Mouse (Mus musculus): ENCODE measurements around the gene Prdx2. TPM values are rescaled to one million over a fixed set of nuclear protein-coding genes. Genes with fewer than 3 reads are reported as not detected.

The Prdx2 gene
- polyA plus RNA-seq (2012; ENCODE audit: low replicate concordance), result 98.3 and 368 TPM in 2 replicates

DNA sequence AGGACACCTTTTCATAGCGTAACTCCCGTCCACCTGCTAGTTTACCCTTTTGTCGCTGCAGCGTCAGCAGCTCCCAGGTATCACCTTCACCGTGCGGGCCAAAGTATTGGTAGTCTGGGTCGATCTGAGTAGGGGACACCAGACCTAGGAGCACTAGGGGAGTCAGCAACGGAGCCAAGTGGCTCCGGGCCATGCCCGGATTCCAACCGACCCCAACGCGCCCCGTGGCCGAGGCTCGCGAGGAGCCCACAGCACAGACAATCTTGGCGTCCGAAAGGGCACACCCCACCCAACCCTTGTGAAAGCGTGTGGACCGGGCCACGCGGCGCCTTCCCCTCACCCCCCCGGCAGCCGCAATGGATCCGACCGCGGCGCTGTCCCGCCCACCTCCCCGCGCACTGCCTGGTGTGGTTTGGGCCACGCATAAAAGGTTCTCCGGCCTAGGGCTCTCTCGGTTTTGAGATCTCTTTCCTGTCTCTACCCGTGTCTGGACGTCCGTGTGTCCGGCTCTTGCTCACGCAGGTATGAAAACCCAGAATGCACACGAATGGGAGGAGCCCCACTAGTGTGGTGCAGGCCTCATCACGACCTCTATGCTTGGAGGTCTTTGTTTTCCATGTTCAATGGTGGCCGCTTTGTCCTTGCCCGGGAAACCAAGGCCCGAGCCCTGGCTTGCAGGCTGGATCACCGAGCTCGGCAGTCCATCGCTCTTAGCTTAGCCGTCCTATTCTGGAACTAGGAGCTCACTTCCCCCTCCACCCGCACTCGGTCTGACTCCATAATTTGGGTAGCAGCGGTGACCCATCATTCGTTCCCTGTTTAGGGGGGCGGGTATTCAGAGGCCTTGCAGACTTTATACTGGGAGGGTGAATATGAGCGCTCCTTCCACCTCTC is at the start of gene Prdx2, which contains the start of the genes Gm49661 and Rnaseh2a:
TSS of gene Prdx2 (plus strand) at position 347 of the 894 bp plus-strand sequence.
TSS of gene Gm49661 (minus strand) at position 193 of the 894 bp plus-strand sequence.
TSS of gene Rnaseh2a (minus strand) at position 527 of the 894 bp plus-strand sequence.

GRCm38 (mm10) chr8:84936962-84937546 is 32.3 kb upstream of the Prdx2 start, which contains the start of gene Mast1:
Gene Mast1 (minus strand): TSS chr8:84937359.

GRCm38 (mm10) chr8:84946528-84947240 is 22.7 kb upstream of the Prdx2 start, which contains the start of gene Rtbdn:
Gene Rtbdn (plus strand): TSS chr8:84946991.

GRCm38 (mm10) chr8:84978248-84978940 is 9.0 kb downstream of the Prdx2 start, which contains the start of gene Junb:
Gene Junb (minus strand): TSS chr8:84978718.

DNA sequence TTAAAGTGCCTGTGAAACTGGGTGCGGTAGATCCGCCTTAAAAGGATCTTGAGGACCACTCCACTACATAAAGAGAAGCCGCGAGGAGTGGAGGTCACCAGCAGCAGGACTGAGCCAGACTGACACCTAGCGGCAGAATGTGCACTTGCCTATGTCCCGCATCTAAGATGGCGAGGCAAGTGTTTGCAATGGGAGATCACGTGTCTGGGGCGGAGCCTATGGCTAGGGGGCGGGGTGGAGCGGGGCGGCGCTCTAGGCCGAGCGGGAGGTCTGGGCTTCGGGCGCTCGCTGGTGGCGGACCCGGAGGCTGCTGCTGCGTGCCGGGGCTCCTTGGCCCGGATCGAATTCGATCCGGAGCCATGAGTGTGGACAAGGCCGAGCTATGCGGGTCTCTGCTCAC is 21.0 kb downstream of the Prdx2 start, which contains the start of gene Hook2:
TSS of gene Hook2 (plus strand) at position 255 of the 400 bp plus-strand sequence.

GRCm38 (mm10) chr8:85014431-85014830 is 45.0 kb downstream of the Prdx2 start, which contains the start of gene Best2:
Gene Best2 (minus strand): TSS chr8:85014531.

Other genes with a start within 250 kb of the Prdx2 start
- 27.2 and 30.1 TPM in 2 replicates for gene G430095P16Rik, start 246.6 kb upstream of the Prdx2 start, polyA plus RNA-seq (2012; ENCODE audit: low replicate concordance)
- 88.8 and 111 TPM in 2 replicates for gene Nfix, start 169.2 kb upstream of the Prdx2 start, polyA plus RNA-seq (2012; ENCODE audit: low replicate concordance)
- gene Dand5, start 146.8 kb upstream of the Prdx2 start, polyA plus RNA-seq (2012; ENCODE audit: low replicate concordance), result 1.6 and 2.0 TPM in 2 replicates
- gene Gadd45gip1, start 138.1 kb upstream of the Prdx2 start, polyA plus RNA-seq (2012; ENCODE audit: low replicate concordance), result 50.6 and 92.7 TPM in 2 replicates
- 1,135 and 1,429 TPM in 2 replicates for gene Rad23a, start 128.9 kb upstream of the Prdx2 start, polyA plus RNA-seq (2012; ENCODE audit: low replicate concordance)
- gene Calr, start 122.7 kb upstream of the Prdx2 start, polyA plus RNA-seq (2012; ENCODE audit: low replicate concordance), result 243 and 806 TPM in 2 replicates
- 41.5 and 103 TPM in 2 replicates for gene Farsa, start 112.6 kb upstream of the Prdx2 start, polyA plus RNA-seq (2012; ENCODE audit: low replicate concordance)
- gene Syce2, start 97.5 kb upstream of the Prdx2 start, polyA plus RNA-seq (2012; ENCODE audit: low replicate concordance), result 58.0 and 82.4 TPM in 2 replicates
- gene Gcdh, start 75.7 kb upstream of the Prdx2 start, polyA plus RNA-seq (2012; ENCODE audit: low replicate concordance), result 47.9 and 84.2 TPM in 2 replicates
- gene Klf1, start 67.7 kb upstream of the Prdx2 start, polyA plus RNA-seq (2012; ENCODE audit: low replicate concordance), result 1,095 and 1,669 TPM in 2 replicates
- 14.5 and 50.4 TPM in 2 replicates for gene Dnase2a, start 61.0 kb upstream of the Prdx2 start, polyA plus RNA-seq (2012; ENCODE audit: low replicate concordance)
- 0.66 and 1.1 TPM in 2 replicates for gene Mast1, start 32.2 kb upstream of the Prdx2 start, polyA plus RNA-seq (2012; ENCODE audit: low replicate concordance)
- not detected in 2 replicates for gene Rtbdn, start 22.6 kb upstream of the Prdx2 start, polyA plus RNA-seq (2012; ENCODE audit: low replicate concordance)
- gene Gm49661, start 154 bp upstream of the Prdx2 start, polyA plus RNA-seq (2012; ENCODE audit: low replicate concordance), result not detected in 2 replicates
- gene Rnaseh2a, start 180 bp downstream of the Prdx2 start, polyA plus RNA-seq (2012; ENCODE audit: low replicate concordance), result 523 and 1,249 TPM in 2 replicates
- 244 and 401 TPM in 2 replicates for gene Junb, start 9.1 kb downstream of the Prdx2 start, polyA plus RNA-seq (2012; ENCODE audit: low replicate concordance)
- 8.4 and 10.8 TPM in 2 replicates for gene Hook2, start 21.0 kb downstream of the Prdx2 start, polyA plus RNA-seq (2012; ENCODE audit: low replicate concordance)
- 0.15 TPM in 1 of 2 replicates, not detected in the other for gene Best2, start 44.9 kb downstream of the Prdx2 start, polyA plus RNA-seq (2012; ENCODE audit: low replicate concordance)
- 115 and 306 TPM in 2 replicates for gene Asna1, start 55.7 kb downstream of the Prdx2 start, polyA plus RNA-seq (2012; ENCODE audit: low replicate concordance)
- gene Trir, start 57.2 kb downstream of the Prdx2 start, polyA plus RNA-seq (2012; ENCODE audit: low replicate concordance), result 189 and 354 TPM in 2 replicates
- 9.4 and 25.7 TPM in 2 replicates for gene Tnpo2, start 67.3 kb downstream of the Prdx2 start, polyA plus RNA-seq (2012; ENCODE audit: low replicate concordance)
- 8.5 and 14.5 TPM in 2 replicates for gene Fbxw9, start 90.5 kb downstream of the Prdx2 start, polyA plus RNA-seq (2012; ENCODE audit: low replicate concordance)
- not detected in 2 replicates for gene Gm5741, start 98.4 kb downstream of the Prdx2 start, polyA plus RNA-seq (2012; ENCODE audit: low replicate concordance)
- 54.9 and 75.7 TPM in 2 replicates for gene Dhps, start 102.2 kb downstream of the Prdx2 start, polyA plus RNA-seq (2012; ENCODE audit: low replicate concordance)
- 2.5 and 39.0 TPM in 2 replicates for gene Wdr83os, start 111.2 kb downstream of the Prdx2 start, polyA plus RNA-seq (2012; ENCODE audit: low replicate concordance)
- gene Wdr83, start 111.7 kb downstream of the Prdx2 start, polyA plus RNA-seq (2012; ENCODE audit: low replicate concordance), result 6.1 and 19.9 TPM in 2 replicates
- 2.8 and 9.6 TPM in 2 replicates for gene Man2b1, start 113.7 kb downstream of the Prdx2 start, polyA plus RNA-seq (2012; ENCODE audit: low replicate concordance)
- 0.08 TPM in 1 of 2 replicates, not detected in the other for gene Zfp791, start 153.5 kb downstream of the Prdx2 start, polyA plus RNA-seq (2012; ENCODE audit: low replicate concordance)
- not detected in 2 replicates for gene Cks1brt, start 182.3 kb downstream of the Prdx2 start, polyA plus RNA-seq (2012; ENCODE audit: low replicate concordance)